Mouse (Mus musculus) urinary bladder, adult 18-20 months (tissue): ENCODE results near the gene Sspo.
A peak's percentile ranks its signal among the peaks of the same experiment; 100 is the strongest.
"Not testable (repeated sequence)": the region's sequence is repeated elsewhere in the genome, so short reads cannot be mapped to it uniquely, and the experiment has no call there.

Experiments used
- DNase-seq, 2 experiments: peaks; one replicate each; pipeline ENCODE4 v3.0.0; 2022; ENCODE audit warnings: low spot score in 2 of 2, mixed read lengths in 2 of 2

Gene Sspo

DNA sequence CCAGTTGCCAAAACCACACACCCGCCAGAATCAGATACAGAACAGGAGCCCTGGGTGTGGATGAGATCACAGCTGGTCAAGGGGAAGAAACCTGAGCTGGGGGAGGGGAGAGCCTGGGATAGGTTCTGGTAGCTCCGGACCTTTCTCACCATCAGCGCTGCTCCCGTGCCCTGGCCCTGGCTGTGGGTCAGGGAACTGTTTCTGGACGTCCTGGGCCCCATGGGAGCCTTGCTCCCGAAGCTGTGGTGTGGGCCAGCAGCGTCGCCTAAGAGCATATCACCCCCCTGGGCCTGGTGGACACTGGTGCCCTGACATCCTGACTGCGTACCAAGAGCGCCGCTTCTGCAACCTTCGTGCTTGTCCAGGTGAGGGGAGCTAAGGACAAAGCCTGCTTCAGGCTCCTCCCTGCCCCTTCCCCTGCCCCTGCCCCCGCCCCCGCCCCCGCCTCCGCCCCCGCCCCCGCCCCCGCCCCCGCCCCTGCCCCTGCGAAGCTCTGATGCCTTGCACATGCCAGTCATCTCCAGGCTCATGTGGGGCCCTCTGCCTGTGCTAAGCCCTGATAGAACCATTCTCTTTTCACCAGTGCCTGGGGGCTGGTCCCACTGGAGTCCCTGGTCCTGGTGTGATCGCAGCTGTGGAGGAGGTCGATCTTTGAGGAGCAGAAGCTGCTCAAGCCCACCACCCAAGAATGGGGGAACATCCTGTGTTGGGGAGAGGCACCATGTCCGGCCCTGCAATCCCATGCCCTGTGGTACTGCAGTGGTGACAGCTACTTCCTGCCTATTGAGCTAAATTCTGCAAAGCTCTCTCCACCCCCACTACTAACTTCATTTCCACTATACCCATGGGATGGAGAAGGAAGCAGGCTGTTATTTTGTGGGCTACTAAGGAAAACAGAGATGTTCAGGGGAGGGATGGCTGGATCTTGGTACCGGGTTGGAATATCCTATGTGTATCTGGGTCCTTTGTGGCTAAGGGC is 40.0 kb downstream of the Sspo start:
- no peak for DNase-seq

DNA sequence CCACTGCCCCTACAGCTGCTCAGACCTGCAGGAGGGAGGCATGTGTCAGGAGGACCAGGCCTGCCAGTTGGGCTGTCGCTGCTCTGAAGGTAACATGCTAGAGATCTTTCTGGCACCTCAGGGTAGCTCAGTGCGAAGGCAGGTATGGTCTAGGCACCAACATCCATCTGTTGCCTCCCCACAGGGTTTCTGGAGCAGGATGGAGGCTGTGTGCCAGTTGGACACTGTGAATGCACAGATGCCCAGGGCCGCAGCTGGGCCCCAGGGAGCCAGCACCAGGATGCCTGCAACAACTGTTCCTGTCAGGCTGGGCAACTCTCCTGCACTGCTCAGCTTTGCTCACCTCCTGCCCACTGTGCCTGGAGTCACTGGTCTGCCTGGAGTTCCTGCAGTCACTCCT is 41.7 kb downstream of the Sspo start:
- no peak for DNase-seq

DNA sequence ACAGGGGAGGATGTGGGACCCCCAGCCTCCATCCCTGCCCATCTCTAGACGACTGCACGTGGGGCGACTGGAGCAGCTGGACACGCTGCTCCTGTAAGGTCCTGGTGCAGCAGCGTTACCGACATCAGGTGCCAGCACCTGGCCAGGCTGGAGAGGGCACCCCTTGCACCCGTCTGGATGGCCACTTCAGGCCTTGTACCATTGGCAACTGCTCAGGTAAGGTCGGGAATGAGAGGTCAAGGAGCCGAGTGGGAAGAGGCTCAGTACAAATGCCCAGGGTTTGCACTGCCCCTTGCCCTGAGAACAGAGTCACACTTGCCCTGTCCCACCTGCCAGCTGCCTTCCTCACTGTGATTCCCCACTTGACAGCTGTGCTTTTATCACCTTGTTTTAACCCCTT is 43.3 kb downstream of the Sspo start:
- no peak for DNase-seq

DNA sequence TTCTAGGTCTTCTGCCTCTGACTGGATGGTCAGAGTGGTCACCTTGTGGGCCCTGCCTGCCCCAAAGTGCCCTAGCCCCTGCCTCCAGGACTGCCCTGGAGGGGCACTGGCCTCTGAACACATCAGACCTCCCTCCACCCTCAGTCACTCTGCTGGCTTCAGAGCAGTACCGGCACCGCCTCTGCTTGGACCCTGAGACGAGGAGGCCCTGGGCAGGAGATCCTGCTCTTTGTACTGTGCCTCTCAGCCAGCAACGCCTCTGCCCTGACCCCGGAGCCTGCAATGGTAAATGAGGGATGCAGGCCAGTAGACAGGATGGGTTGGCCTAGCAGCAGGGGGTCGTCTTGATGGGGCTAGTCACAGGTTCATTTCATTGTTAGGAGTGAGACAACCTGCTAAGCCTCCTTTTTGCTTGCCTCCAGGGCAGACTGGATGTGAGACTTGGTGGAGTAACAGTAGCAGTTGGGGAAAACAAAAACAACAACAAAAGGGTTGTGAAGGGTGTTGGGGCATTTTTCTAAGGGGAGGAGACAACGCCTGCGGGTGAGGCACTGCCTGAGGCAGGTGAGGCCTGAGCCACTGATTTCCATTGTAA is 45.2 kb downstream of the Sspo start:
- no peak for DNase-seq

DNA sequence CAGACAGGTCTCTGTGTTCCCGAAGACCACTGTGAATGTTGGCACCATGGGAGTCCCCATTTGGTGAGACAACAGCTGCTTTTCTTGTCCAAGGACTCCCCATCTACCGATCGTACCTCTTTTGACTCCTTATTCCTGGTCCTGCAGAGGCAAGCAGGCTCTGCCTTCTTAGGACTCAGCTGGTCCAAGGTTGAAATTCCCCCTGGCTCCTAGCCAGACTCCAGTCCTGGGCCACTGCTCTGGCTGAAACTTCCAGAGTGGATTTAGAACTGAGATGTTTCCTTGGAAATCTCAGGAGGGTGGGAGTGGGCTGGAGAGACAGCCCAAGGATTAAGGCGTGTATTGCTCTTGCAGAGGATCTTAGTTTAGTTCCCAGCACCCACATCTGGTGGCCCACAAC is 49.5 kb downstream of the Sspo start:
- DNase-seq = no peak

DNA sequence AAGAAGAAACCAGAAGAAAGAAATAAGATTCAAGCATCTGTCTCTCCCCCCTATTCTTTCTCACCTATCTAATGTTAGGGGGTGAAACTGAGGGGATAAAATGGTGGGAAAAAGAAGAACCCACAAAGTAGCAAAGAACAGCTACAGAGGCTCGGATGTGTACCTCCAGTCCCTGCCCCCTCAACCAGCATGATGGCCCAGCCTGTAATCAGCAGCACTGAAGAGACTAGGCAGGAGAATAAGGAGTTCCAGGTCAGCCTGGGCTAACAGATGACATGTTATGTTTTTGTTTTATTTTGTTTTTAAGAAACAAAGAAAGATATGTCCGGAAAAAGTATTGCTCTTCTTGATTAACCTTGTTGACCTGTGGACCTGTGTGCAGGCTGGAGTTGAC is 55.8 kb downstream of the Sspo start:
- DNase-seq = no peak

DNA sequence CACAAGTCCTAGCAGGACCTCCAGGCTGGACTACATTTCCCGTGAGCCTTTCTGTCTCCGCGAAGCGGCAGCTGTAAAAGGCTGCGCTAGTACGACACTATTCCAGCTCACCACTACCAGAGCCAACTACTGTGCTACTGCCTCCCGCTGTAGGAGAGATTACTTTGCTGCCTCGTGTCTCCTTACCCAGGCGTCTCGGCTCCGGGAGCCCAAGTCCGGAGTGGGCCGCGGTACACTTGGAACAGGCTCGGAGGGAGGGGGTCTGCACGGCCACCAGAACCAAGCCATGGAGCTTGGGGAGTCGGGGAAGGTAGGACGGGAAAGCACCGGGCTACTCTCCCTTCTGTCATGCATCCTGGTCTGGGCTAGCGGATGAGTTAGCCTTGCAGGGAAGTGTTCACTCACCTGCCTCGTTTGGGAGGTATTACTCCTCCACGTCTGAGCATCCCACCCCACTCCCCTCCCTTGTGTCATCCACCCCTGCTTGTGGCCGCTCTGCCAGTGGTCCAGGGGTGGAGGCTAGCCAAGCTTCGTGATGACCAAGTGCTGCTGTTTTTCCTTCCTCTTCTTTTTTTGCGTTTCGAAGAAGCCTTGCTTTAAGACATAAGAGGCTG is 56.3 kb downstream of the Sspo start:
- DNase-seq = peak; percentile 65 to 77

DNA sequence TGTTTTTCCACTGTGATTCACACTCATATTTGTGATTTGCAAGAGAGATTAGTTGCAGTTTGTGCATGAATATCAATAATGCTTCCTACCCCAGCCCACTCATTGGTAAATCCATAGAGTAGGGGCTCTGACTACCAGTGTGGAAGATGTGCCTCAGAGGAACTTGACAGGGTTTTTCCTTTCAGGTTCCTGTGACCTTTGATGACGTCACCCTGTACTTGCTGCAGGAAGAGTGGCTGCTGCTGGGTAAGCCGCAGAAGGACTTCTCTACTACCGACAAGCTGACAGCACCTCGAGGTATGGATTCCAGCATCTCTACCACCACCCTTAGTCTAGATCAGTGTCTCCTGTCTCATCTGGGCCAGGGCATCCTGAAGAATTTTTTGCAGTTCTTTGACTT is 60.1 kb downstream of the Sspo start:
- no peak for DNase-seq

DNA sequence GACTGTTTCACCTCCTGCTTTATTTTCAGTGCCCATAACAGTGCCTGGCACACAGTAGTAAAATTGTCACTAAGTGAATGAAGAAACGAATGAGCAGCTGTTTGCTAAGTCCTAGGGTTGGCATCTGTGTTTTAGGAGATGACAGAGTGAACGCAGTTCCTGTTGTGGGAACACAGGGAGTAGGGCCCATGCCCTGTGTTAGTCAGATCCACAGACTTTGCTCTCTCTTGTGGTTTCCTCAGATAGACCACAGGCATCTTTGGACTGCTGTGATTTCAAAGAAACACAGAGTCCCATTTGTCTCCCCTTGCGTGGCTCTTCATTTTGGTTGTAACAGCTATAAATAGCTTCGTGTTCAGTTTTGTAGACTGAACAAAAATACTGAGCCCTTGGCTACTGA is 62.4 kb downstream of the Sspo start:
- no peak for DNase-seq

DNA sequence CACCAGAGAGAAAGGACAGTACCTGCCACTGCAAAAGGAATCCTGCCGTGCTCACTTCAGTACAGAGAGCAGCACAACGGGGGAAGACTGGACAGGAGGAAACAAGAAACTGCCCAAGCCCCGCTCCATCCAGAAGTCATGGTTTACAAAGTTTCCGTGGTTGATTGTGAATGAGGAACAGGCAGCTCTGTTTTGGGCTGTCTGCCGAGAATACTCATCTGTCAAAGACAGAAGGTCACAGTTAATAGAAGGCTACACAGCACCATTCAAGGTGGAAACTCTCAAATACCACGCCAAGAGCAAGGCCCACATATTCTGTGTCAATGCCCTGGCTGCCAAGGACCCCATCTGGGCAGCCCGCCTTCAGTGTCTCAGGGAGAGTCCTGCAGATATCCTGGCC is 63.8 kb downstream of the Sspo start:
- no peak for DNase-seq

DNA sequence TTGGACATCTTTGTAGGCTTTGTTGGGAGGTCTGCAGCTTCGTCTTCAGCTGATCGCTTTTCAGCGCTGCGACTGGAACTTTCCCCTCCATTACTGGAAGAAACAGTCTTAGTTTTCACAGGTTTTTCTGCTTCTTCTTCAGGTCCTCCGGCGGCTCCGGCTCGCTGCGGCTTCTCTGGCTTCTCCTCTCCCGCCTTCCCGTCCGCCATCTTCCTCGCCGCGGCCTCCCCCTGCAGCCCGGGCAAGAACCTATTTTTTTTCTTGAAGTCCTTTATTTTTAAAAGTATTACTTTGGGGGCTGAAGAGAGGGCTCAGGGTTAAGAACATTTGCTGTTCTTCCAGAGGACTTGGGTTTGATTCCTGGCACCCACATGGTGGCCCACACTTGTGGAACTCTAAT is 76.9 kb downstream of the Sspo start:
- DNase-seq = not testable (repeated sequence)

DNA sequence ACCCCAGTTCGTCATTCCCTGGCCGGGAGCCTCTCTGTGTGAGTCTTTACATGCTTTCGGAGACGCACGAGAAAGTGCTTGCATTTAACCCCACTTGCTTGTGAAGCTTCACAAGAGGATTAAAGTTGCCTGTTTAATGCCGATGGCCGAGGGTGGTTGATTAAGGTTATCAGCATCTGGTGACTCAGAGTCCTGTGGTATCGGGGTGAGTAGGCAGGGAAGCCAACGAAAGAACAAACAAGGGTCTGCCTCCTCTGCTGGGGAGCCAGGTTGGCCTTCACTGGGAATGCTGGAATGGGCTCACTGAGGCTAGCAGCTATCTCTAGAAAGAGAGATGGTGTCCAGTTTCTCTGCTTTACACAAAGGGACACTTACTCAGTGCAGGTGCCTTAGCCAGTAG is 79.9 kb downstream of the Sspo start:
- DNase-seq = no peak

DNA sequence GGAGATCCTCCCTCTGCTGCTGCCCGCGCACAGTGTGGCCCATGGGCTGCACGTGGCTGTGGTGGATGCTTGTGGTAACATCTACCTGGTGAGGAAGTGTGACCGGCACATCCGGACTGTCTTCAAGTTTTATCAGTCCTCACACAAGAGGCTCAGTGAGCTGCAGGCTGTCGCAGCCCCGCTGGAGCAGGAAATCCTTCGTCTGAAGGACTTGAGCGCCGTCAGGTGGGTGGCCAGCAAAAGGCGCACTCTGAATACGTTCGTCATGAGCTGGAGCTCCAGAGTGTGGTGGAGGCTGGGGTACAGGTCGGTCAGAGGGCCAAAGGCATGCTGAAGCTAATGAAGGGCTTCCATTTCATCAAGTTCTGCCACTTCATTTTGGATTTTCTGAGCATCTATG is 81.2 kb downstream of the Sspo start:
- DNase-seq = no peak

DNA sequence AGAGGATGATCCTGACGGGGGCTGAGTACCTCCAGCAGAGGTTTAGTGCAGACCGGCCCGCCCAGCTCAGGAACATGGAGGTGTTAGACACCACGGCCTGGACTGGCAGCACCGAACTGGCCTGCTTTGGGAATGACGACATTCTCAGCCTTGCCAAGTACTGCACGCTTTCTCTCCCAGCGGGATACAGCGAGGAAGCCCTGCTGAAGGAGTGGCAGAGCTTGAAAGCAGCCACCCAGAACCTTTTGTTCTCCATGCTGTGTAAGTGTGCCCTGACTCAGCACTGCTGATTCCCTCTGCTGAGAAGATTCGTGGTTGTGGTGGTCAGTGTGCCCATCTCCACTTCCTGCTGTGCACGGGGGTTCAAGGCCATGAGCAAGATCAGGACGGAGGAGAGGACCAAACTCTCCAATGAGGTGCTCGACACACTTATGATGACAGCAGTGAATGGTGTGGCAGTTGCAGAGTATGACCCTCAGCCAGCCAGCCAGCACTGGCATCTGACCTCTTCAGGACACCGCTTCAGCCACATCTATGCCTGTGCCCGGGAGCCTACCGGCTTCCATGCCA is 81.9 kb downstream of the Sspo start:
- DNase-seq = no peak

DNA sequence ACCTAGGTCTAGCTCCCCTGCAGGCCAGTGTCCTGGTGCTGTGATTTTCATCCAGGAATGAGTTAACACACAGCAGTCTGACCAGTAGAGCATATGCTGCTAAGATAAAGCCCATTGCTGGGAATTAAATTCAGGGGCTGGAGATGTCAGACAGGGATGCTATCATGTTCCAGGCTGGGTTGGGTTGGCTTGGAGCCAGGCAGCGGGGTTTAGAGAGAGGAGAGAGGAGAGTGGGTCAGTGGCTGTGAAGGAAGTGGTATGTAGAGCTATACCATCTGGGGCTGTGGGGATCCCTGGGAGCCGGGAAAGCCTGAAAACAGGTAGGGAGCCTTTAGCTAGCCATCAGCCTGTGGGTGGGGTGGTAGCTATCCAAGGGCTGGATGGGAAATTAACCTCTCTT is 82.8 kb downstream of the Sspo start:
- no peak for DNase-seq

DNA sequence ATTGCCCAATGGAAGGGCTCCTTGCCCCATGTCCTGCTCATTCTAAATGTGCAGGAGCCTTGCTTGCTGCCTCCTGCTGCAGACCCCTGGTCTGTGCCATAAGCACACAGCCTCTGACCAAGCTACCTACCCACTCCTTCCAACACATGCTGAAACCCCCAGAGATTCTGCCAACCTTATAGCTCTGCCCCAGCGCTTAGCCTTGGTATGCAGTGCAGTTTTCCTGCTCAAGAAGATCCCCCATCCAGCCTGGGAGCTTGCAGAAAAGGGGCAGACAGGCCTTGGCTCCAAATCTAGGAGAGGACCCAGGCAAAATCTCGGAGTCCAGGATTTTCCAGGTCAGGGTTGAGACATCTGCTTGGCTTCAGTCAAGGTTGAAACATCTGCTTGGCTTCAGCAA is 85.4 kb downstream of the Sspo start:
- DNase-seq = no peak

DNA sequence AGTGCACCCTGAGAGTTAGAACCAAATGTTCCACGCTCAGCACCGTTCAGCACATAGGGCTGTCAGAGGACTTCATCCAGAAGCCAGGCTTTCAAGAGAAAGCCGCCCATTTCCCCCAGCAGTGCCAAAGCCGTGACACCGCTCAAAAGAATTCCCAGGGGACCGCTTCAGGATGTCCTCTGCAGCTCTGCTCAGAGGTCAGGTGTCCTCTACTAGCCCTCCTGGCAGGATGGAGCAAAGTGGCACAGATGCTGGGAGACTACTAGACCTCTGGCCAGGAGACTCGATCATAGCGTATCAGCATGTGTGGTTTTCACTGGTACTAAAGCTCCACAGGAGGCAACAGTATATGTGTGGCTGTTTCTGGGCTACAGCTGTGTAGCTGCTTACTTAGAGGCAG is 86.9 kb downstream of the Sspo start:
- no peak for DNase-seq

DNA sequence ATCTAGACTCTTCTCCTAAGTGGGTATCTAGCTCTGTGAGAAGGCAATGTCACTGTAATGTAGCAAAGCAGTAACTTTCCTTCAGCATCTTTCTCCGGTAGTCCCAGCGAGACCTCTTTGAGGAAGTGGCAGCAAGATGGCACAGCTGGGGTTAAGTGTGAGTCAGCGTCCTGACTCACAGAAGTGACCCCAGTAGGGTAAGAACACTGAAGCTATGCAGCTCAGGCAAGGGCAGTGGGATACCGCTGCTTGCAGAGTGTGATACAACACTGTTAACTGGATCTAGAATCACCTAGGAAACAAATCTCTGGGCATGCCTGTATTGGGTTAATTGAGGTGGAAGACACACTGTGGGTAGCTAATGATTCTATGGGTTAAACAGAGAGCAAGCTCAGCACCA is 88.1 kb downstream of the Sspo start:
- DNase-seq = no peak

DNA sequence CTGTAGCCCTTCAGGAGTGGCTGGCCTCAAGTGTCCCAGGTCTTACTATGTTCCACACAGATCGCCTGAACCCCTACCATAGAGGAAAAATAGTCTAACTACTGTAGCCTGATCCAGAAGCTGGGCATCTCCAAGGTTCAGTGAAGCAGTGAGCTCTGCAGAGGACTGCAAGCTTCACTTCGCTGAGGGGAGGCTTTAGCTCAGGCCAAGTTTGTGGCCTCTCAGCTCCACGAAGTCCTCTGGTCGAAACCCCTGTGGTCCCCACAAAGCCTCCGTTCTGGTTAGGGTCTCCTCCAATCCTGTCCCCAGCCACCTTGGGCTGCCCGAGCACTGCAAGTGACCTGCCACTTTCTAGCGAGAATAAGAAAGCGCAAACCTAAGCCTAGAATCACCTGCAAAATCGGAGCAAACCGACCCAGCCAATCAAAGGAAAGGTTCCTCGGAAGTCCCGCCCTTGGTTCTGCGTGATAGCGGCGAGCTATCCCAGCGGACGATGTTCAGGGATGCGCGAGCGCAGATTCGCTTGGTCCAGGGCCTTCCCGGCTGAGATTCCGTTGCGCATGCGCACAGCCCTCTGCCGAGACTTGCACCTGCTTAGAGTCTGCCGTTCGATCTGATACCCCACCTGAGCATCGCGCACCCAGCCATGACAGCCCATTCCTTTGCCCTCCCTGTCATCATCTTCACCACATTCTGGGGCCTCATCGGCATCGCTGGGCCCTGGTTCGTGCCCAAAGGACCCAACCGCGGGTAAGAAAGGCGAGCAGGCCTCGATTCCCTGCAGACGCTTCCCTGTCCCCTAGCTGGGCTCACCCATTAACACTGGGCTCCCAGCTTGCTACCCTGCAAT is 89.3 kb downstream of the Sspo start, which contains the start of gene Atp6v0e2:
Gene Atp6v0e2 (plus strand): TSS at position 511 of the 850 bp plus-strand sequence.
- DNase-seq = peak; percentile 53 to 68

DNA sequence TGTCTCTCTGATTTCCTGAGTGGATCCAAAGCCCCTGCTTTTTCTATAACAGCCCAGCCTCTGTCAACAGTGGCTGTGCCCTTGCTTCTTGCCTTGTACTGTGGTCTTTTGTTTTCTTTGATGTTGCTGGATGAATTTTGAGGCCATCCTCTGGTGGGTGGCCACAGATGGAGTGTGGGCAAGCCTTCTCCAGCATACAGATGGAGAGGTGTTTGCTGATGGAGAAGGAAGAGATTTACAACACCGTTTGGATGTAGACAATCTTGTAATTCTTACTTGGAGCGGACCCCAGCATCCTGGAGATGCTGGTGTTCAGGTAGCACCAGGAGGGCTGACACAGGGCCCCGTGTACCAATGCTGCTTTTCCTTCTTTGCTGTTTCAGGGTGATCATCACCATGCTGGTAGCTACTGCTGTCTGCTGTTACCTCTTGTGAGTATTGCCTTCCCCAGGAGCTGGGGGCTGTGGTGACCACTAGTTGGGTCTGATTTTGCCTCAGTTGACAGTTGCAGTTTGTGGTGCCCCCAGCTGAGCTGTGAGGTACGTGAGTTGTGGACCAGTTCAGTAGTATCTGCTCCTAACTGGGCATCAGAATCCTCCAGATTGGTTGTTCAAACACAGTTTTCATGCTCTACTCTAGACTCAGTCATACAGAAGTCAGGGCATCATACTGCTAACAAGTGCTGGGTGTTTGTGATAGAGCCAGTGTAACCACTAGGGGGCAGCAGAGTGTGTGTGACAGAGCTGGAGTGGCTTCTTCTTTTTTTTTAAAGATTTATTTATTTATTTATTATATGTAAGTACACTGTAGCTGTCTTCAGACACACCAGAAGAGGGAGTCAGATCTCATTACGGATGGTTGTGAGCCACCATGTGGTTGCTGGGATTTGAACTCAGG is 91.1 kb downstream of the Sspo start:
- peak in 1 of 2 experiments; percentile 45 for DNase-seq
